8 mouse cellular contexts compared by ENCODE assay signal in the genomic region with DNA sequence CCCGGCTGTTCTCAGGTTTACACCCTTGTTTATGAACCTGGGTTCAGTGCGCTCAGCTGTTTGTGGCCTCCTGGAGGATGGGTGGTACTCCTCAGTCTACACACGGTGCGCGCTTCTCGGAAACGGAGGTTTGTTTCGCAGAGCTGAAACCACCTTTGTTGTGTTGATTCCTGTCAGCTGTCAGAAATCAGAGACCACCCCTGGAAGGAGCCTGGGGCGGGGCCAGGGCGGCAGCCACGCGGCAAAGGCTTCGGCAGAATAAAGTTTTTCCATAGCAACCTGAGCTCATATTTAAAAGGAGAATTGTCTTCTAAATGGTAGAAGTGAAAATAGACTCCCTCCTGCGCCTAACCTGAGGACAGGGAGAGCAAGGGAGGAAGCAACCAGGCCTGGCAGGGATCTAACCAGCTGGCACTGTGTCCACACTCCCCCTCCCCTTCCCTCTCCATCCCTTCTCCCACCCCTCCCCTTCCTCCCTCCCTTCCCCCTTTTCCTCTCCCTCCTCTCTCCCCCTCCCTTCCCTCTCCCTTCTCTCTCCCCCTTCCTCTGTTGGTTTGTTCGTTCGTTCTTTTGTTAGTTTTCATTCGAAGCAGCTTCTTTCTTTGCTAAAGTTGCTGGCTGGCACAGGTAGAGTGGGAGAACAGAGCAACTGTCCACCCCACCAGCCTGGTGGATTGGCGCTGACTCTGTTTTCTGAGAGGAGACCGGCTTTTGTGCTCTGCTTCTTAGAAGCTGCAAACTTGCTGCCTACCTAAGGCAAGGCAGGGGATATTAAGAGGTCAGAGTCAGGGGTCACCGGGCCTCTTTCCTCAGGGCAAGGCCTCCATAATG. TPM values are rescaled to one million over a fixed set of nuclear protein-coding genes. Genes with fewer than 3 reads are reported as not detected.
A peak's percentile ranks its signal among the peaks of the same experiment; 100 is the strongest.
DNase-seq lines count a peak whose midpoint lies in the region; ATAC-seq and TF ChIP-seq lines count a peak whose summit lies in the region.

No protein-coding gene starts in this region.

- peak overlapping the region; percentile 37 for H3K4me3 ChIP-seq in layer of hippocampus, adult 2 months
- peak overlapping the region; percentile 32 for H3K4me3 ChIP-seq in forebrain, embryonic 12.5 days (replicated peaks)
- H3K4me3 ChIP-seq in limb, embryonic 10.5 days: peak overlapping the region; percentile 49
- H3K4me3 ChIP-seq in midbrain, embryonic 14.5 days (replicated peaks; ENCODE audit: low read depth, low read length): peak overlapping the region; percentile 21
- no peak overlapping the region for H3K4me3 ChIP-seq in stomach, postnatal 0 days (ENCODE audit: low read depth, low read length)

- WGBS in forebrain, embryonic 12.5 days: 1% methylated on average over 20 of the region's 20 CpGs
- 2% methylated on average over 20 of the region's 20 CpGs for WGBS in limb, embryonic 10.5 days
- 2% methylated on average over 20 of the region's 20 CpGs for WGBS in midbrain, embryonic 14.5 days
- WGBS in stomach, postnatal 0 days: 23% methylated on average over 20 of the region's 20 CpGs

- ATAC-seq in forebrain, embryonic 12.5 days (ENCODE audit: low FRiP score): peak; percentile 84
- ATAC-seq in midbrain, embryonic 14.5 days (ENCODE audit: low FRiP score, low TSS enrichment): peak; percentile 70
- ATAC-seq in stomach, postnatal 0 days (ENCODE audit: low FRiP score, low TSS enrichment): no peak
- ATAC-seq in cerebellum, adult (ENCODE audit: insufficient number of reproducible peaks, low FRiP score, low TSS enrichment): no peak

- no peak for DNase-seq in layer of hippocampus, adult 2 months (ENCODE audit: low spot score in 2 of 2)
- no peak for DNase-seq in layer of hippocampus, adult 8-10 months (ENCODE audit: low spot score in 2 of 2)
- peak; percentile 70 for DNase-seq in limb, embryonic 10.5 days (ENCODE audit: low spot score)
- peak; percentile 73 for DNase-seq in midbrain, embryonic 14.5 days
- no peak for DNase-seq in stomach, postnatal 0 days (ENCODE audit: low spot score)
- no peak for DNase-seq in frontal cortex, postnatal 36 days (ENCODE audit: low spot score in 2 of 2)

- H3K27me3 ChIP-seq in forebrain, embryonic 12.5 days: peaks cover 3% of the 10 kb centered on the region
- H3K27me3 ChIP-seq in limb, embryonic 10.5 days (ENCODE audit: low read depth, poor library complexity, severe bottlenecking): no peaks in the 10 kb centered on the region
- no peaks in the 10 kb centered on the region for H3K27me3 ChIP-seq in midbrain, embryonic 14.5 days (ENCODE audit: control insufficient read depth, insufficient read depth, low read length)
- H3K27me3 ChIP-seq in stomach, postnatal 0 days (ENCODE audit: control insufficient read depth, insufficient read depth, low read length): no peaks in the 10 kb centered on the region

- no peak overlapping the region for H3K27ac ChIP-seq in layer of hippocampus, adult 2 months
- H3K27ac ChIP-seq in forebrain, embryonic 12.5 days: peak overlapping the region; percentile 74
- H3K27ac ChIP-seq in limb, embryonic 10.5 days: peak overlapping the region; percentile 89
- H3K27ac ChIP-seq in midbrain, embryonic 14.5 days (replicated peaks; ENCODE audit: low read depth, low read length): peak overlapping the region; percentile 45
- no peak overlapping the region for H3K27ac ChIP-seq in stomach, postnatal 0 days (replicated peaks)

- peak; percentile 10; the same call in 1 of the 2 replicates for TF ChIP-seq CTCF in layer of hippocampus, adult 2 months (conservative IDR thresholded peaks at IDR 0.05)
- no peak for TF ChIP-seq CTCF in stomach, postnatal 0 days (IDR thresholded peaks at IDR 0.05; ENCODE audit: low read depth)

- H3K9ac ChIP-seq in forebrain, embryonic 12.5 days: peak overlapping the region; percentile 17; the same call in 1 of the 2 replicates
- no peak overlapping the region; the same call in 1 of the 2 replicates for H3K9ac ChIP-seq in midbrain, embryonic 14.5 days (replicated peaks; ENCODE audit: low read length)
- H3K9ac ChIP-seq in stomach, postnatal 0 days (ENCODE audit: low read length): no peak overlapping the region

- no peak for TF ChIP-seq EP300 in stomach, postnatal 0 days (optimal IDR thresholded peaks at IDR 0.05)

- H3K36me3 ChIP-seq in forebrain, embryonic 12.5 days (replicated peaks): no peaks in the 10 kb centered on the region
- no peaks in the 10 kb centered on the region for H3K36me3 ChIP-seq in limb, embryonic 10.5 days
- no peaks in the 10 kb centered on the region for H3K36me3 ChIP-seq in midbrain, embryonic 14.5 days (ENCODE audit: control insufficient read depth, insufficient read depth, low read length)
- no peaks in the 10 kb centered on the region for H3K36me3 ChIP-seq in stomach, postnatal 0 days (ENCODE audit: control insufficient read depth, insufficient read depth, low read length)

- no peaks in the 10 kb centered on the region for H3K9me3 ChIP-seq in forebrain, embryonic 12.5 days
- no peaks in the 10 kb centered on the region for H3K9me3 ChIP-seq in limb, embryonic 10.5 days (replicated peaks)
- H3K9me3 ChIP-seq in midbrain, embryonic 14.5 days (ENCODE audit: control insufficient read depth, low read length): no peaks in the 10 kb centered on the region
- no peaks in the 10 kb centered on the region for H3K9me3 ChIP-seq in stomach, postnatal 0 days (ENCODE audit: control insufficient read depth, low read length)

- H3K4me1 ChIP-seq in forebrain, embryonic 12.5 days: peaks cover 29% of the 10 kb centered on the region
- H3K4me1 ChIP-seq in limb, embryonic 10.5 days: peaks cover 33% of the 10 kb centered on the region
- H3K4me1 ChIP-seq in midbrain, embryonic 14.5 days (ENCODE audit: control insufficient read depth, insufficient read depth, low read length): peaks cover 19% of the 10 kb centered on the region
- H3K4me1 ChIP-seq in stomach, postnatal 0 days (replicated peaks; ENCODE audit: control insufficient read depth, insufficient read depth): peaks cover 3% of the 10 kb centered on the region; the same call in 1 of the 2 replicates

- peak overlapping the region; percentile 53 for H3K4me2 ChIP-seq in forebrain, embryonic 12.5 days
- peak overlapping the region; percentile 55 for H3K4me2 ChIP-seq in midbrain, embryonic 14.5 days (ENCODE audit: low read length)
- H3K4me2 ChIP-seq in stomach, postnatal 0 days (replicated peaks; ENCODE audit: low read depth): peak overlapping the region; percentile 35; the same call in 1 of the 2 replicates

RNA-seq across cellular contexts. Expression of gene Ripor2, which starts 23.0 kb away (rescaled TPM):
- total RNA-seq in layer of hippocampus, adult 2 months (2021): 10 to 100 TPM; 72.0 to 77.6 TPM
- total RNA-seq in layer of hippocampus, adult 8-10 months (2022): 10 to 100 TPM; 69.2 to 92.1 (median 76.4) TPM
- polyA plus RNA-seq in forebrain, embryonic 12.5 days (2016; fragmentation: Nextera tagmentation; extraction: Ambion mirVana): 16.6 and 17.8 TPM in 2 replicates
- polyA plus RNA-seq in limb, embryonic 10.5 days (2016; fragmentation: Nextera tagmentation; extraction: Ambion mirVana): 0.36 and 0.90 TPM in 2 replicates
- 31.2 and 33.4 TPM in 2 replicates for polyA plus RNA-seq in midbrain, embryonic 14.5 days (2014; fragmentation: Nextera tagmentation; extraction: Ambion mirVana)
- 1.6 and 1.8 TPM in 2 replicates for polyA plus RNA-seq in stomach, postnatal 0 days (2015; fragmentation: Nextera tagmentation; extraction: Ambion mirVana)

Comparison
In these comparisons a context has a peak if more than half of its experiments do, and no peak if none do; other contexts are left out.
1. DNase-seq: peak in limb, embryonic 10.5 days (single experiment) and midbrain, embryonic 14.5 days (single experiment); none in layer of hippocampus, adult 2 months (0 of 2), layer of hippocampus, adult 8-10 months (0 of 2), stomach, postnatal 0 days (single experiment) and frontal cortex, postnatal 36 days (0 of 2).
2. H3K27ac ChIP-seq: peak in forebrain, embryonic 12.5 days (single experiment), limb, embryonic 10.5 days (single experiment) and midbrain, embryonic 14.5 days (single experiment); none in layer of hippocampus, adult 2 months (single experiment) and stomach, postnatal 0 days (single experiment).
3. ATAC-seq: peak in forebrain, embryonic 12.5 days (single experiment) and midbrain, embryonic 14.5 days (single experiment); none in stomach, postnatal 0 days (single experiment) and cerebellum, adult (single experiment).
4. Peak in every context shown above with its lines, with median percentiles within 50 percentile points of each other: H3K4me2 ChIP-seq.